Mouse (Mus musculus) cortical plate, adult 2 months (tissue): ENCODE measurements around the gene Rundc1.

Source experiments
- CTCF ChIP-seq: fragments of 200-500 bp; IDR thresholded peaks from 2 replicates; pipeline ENCODE4 v1.5.1; 2011; ENCODE audit warnings: mild to moderate bottlenecking, control low read depth, low read length; ENCODE audit not compliant: insufficient read depth; ENCODE audit errors: extremely low read depth
- POLR2A ChIP-seq: fragments of 200-500 bp; IDR thresholded peaks from 2 replicates; pipeline ENCODE4 v1.6.1; 2011; ENCODE audit warnings: mild to moderate bottlenecking, low read length, control low read depth; ENCODE audit not compliant: insufficient read depth; ENCODE audit errors: extremely low read depth

DNA sequence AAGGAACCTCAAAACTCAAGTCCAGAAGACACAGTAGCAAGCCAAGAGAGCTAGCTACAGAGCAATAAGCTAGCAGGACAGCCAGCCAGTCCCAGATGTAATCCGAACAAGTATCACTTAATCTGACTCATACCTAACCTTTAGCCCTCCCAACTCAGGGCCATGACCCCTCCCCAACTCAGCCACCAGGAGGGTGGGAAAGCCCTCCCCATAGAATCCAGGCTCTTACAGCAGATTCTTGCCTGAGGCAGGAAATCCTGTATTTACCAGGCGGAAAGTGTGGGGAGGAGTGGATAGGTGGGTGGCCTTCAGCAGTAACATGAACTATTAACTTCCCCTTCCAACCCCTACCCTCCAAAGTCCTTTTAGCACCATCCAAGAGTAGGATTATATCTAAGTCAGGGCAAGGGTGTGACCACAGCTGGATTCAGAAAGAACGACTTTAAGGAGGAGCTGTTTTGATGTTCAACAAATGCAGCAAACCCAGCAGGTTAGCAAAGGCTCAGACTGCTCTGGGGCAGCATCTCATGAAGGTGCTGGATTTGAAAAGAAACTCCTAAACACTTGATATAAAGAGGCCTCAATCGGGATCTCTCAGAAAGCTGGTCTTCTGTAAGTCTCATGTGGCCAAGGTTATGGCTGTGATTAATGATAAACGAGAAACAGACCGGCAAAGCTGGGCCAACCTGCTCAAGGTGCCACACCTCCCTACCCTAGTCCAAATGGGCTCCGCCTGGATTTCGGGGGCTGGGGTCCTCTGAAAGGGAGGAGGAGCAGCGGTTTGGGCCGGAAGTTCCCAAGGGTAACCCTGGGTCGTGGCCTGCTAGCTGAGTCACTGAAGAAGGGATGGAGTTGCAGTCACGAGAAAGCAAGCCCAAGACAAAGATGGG, 39.6 kb downstream of the Rundc1 start, which contains the start of gene Rnd2:
- TF ChIP-seq CTCF (no peak), POLR2A (no peak)
